Mouse (Mus musculus) retina, postnatal 1 day (tissue): Measurements from ENCODE around the gene Corin.

Experiments used
- DNase-seq: peaks from one replicate; pipeline ENCODE4 v3.0.0-alpha.2; 2012

Gene Corin

DNA sequence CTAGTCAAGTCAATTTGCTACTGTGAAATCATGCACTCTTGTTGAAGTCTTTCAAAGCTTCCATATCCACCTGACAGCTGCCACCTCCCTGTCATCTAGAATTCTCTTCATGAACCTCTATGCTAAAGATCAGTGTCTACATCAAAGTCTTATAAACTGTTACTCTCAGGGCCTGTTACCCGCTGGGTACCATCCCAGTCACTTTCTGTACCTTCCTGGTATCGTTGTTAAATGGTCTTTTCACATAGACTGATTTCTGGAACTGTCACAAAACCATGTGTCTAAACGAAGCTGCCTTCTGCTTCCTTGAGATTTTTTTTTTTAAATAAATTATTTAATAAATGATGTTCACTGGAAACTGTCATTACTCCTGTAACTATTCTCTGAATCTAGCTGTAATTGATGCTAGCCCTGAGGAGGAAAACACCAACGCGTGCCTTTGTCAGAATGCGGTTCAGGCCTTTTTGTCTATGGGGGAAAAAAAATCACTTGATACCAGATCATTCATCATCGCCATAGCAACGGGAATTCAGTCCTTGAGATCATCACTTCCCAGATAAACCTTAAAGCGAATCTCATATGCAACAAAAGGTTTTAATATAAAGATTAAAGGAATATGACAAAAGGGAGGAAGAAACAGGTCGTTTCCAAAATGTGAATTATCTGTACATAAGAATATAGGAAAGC is 205.7 kb downstream of the Corin start:
- DNase-seq: no peak

DNA sequence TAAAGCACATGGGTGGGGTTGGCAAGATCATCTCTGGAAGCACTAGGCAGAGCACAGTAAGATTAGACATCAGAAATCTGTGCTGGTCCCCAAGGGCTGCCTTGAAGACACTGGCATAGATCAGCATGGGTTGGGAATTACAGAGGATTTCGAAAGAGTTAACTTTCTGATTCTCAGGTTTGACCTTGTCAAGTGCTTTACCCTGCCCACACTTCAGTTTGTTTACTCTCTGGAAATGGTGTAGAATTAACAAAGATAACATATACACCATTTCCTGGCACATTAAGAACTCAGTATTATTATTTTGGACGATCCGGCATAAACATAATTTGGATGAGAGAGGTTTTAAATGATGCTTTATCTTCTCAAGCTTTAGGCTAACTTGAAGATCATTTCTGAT is 219.2 kb downstream of the Corin start:
- no peak for DNase-seq

DNA sequence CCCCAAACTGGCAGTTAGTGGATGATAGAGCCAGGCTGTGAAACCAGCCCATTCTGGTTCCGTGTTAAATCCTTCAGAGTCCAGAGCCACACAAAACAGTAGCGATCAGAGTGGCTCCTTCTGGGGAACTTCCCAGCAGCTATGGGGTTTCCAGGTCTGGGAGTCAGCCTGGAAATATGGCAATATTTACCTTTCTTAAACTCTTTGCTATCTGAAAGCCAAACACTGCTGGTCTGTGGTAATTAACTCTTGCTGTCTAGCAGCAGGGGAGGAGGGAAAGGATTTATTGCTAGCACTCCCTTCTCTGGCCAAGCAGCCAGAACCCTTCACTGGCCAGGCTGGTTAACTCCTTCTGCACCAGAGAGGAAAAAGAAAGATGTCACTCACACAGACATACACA is 221.4 kb downstream of the Corin start:
- DNase-seq: no peak

DNA sequence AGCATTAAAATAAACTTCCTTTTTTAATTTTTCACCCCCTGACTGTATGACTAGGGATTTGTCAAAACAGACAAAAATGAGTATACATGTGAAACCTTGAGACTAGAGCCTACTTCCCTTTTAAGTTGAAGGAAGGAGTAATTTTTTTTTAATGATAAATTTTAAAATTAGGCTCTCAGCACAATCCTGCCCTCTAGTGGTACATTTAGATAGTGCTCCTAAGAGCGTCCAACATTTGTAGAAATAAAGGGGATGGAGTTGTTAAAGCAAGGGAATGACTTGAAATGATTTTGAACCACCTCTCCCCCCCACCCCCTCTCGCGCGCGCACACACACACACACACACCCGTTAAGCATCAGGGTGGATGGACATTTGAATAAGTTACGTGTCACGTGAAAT is 234.6 kb downstream of the Corin start:
- DNase-seq: peak; percentile 43

DNA sequence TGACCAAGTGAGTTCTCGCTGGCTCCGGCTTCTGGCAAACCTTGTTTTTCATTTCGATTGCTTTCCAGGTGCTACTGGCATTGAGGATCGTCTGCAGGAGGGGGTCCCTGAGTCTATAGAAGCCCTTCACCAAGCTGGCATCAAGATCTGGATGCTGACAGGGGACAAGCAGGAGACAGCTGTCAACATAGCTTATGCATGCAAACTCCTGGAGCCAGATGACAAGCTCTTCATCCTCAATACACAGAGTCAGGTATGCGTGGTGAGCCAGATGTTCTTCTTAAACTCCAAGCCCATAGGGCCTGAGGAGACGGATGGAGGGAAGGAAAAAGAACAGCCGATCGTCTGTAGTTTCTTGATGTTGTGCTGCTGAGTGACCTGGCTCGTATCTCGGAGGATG is 235.1 kb downstream of the Corin start:
- no peak for DNase-seq

DNA sequence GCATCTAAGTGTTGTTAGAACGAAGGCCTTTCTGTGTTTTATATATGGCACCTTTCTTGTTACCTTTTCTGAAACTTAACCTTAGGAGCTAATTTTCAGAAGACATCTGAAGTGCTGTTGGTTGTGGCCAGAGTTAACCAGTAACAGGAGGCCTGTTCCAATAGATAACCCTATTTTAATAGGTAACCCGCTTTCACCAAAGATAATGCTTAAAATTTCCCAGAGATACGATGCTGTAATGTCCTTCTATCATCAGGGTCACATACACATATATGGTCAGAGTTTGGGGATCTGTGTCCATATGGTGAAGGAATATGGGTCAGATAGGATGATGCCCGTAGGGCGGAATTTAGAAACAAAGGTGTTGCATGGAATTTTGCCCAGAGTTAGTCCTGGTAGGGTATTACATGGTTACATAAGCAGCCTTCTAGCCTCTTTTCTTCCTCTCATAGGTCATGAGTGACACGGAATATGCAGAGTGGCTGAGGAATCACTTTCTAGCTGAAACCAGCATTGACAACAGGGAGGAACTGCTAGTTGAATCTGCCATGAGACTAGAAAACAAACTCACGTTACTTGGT is 237.2 kb downstream of the Corin start:
- DNase-seq: no peak

DNA sequence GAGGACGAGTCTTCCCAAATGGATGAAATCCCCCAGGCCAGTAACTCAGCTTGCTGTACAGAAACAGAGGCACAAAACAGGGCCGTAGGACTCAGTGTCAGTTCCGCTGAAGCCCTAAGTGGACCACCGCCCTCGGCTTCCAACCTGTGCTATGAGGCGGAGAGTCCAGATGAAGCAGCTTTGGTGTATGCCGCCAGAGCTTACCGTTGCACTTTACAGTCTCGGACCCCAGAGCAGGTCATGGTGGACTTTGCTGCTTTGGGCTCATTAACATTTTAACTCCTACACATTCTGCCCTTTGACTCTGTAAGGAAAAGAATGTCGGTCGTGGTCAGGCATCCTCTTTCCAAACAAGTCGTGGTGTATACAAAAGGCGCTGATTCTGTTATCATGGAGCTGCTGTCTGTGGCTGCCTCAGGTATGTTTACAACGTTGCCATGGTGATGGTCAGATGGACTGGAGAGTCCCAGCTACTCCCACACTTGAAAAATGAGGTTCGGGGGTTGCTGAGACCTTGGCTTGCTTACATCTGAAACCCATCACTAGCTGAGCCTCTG is 240.0 kb downstream of the Corin start:
- DNase-seq: no peak

DNA sequence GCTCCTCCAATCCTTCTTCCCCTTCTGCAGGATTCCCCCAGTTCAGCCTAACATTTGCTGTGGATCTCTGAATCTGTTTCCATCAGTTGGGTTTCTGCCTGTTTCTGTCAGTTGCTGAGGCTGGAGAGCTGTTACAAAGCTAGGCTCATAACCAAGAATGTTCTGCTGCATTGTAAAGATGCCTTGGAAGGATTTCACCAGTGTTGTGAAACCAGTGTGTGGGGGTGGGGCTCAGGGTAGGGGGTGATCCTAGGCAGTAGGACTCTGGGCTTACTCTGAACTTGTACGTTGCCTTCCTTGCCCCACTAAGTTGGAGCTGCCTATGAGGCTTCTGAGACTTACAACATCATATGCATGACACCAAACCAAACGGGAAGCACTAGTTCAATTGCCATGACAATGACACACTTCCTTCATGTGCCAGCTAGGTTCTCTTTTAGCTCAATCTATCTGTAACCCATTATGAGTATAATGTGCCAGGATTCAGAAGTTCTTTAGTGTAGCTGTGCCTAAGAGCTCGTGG is 242.4 kb downstream of the Corin start:
- DNase-seq: no peak

DNA sequence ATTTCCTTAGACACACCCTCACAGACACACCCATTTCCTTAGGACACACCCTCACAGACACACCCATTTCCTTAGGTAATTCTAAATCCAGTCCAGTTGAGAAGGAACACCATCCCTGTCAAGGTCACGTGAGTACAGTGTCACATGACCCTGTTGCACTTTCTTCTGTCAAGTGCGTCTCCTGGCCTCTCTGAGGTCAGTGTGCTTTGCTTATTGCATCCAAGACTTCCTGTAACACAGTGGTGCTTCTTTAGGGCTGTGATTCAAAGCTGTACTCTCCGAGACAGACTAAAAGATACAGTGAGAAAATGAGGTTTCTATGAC is 245.0 kb downstream of the Corin start:
- DNase-seq: no peak

DNA sequence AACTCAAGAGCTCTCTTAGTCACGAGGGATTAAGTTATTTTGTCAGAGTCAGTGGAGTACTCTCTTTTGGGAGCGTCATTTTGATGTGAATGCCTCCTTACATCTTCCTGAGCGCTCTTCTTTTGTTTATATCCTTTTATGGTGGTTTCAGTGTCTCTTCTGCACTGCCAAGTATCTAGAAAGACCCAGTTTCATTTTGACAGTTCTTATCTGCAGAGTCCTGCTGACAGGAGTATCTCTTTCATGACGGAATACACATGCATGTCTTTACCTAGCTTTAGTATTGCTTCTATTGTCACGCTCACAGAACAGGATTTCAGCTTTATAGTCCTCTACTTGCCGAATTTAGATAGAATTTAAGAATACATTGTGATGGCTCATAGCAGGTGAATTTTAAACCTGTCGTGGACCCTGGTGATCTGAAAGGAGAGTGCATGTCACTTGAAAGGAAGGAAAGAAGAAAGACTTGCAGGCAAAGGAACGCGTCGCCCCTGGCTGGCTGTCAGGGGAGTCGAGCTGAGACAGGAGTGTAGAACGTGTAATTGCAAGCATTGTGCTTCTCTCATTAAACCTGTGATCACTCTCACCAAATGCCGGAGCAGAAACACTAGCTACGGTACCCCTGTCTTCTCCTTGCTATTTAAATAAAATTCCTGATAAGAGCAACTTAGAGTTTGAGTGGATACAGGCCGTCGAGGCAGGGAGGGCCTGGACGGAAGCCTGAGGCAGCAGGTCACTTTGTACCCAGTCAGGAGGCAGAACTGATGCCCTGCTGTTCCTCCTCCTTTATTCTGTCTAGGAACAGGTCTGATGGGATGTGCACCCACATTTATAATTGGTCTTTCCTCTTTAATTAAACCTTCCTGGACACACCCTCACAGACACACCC is 245.6 kb downstream of the Corin start:
- no peak for DNase-seq

DNA sequence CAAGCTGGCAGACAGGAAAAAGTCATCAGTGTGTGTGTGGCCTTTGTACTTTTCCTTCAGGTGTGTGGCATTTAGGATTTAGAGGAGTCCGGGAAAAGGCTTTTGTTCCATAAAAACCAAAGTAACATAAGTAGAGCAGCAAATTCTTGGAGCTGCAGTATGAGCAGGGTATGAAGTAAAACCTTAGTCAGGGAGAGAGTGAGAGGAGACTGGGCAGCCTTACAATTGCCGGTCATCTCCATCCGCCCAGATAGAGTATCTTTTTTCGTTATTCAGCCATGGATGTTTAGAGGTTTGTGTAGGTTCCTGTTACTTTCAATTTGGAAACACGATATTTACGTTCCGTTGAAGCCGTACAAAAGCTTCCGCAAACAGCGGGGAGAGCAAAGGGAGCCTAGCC is 247.2 kb downstream of the Corin start:
- no peak for DNase-seq

DNA sequence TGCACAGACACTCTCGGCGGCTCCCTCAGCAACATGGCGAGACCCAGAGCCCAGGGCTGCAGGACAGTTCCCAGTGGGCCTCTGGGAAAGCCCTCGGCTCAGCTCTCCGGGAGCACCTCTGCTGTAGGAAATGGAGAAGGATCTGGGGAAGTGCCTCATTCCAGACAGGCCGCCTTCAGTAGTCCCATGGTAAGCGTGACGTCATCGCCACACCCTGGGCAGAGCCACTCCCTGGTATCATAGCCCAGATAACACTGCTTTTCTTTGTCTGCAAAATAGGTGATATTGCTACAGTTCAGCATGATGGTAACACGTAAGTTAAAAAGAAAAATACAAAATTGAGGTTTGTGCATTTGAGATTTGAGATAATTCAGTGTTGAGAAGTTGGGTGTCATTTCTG is 249.3 kb downstream of the Corin start:
- DNase-seq: no peak

DNA sequence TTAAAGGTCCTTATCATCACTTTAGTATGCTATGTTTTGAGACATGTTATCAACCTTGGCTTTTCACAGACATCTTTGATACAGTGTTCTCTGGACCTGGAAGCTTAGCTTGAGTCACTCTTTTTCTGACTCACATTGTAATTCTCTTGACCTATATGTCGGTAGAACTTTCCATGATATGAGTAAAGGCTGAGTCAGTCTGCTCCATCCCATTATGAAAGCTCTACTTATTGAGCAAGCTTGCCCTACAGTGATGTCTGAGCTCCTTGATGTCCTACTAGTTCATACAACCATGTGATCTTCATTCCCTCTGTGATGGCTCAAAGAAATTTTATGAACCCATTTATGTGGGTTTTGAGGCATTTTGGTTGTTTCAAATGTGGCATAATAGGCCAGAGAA is 254.1 kb downstream of the Corin start:
- no peak for DNase-seq
